Mouse (Mus musculus): ENCODE data around the gene Mettl6. TPM values are rescaled to one million over a fixed set of nuclear protein-coding genes. Genes with fewer than 3 reads are reported as not detected.
"Not testable (repeated sequence)": the region's sequence is repeated elsewhere in the genome, so short reads cannot be mapped to it uniquely, and the experiment has no call there.

Gene Mettl6
- polyA plus RNA-seq, 1 experiment from 2014 or later: 51.7 TPM

- H3K4me1 ChIP-seq: no peaks in the 10 kb centered on the region
- no peak overlapping the region for H3K9ac ChIP-seq
- 47% methylated on average over 4 of the region's 4 CpGs for WGBS
- H3K4me2 ChIP-seq: no peak overlapping the region
- ATAC-seq (ENCODE audit: borderline replicate concordance, extremely low read depth, low FRiP score, low TSS enrichment): no peak
- no peaks in the 10 kb centered on the region for H3K9me3 ChIP-seq
- no peak overlapping the region for H3K27ac ChIP-seq
- no peaks in the 10 kb centered on the region for H3K36me3 ChIP-seq
- H3K4me3 ChIP-seq: no peak overlapping the region
- no peaks in the 10 kb centered on the region for H3K27me3 ChIP-seq
Measured at GRCm38 (mm10) chr14:31469711-31470110, 25.1 kb downstream of the Mettl6 start.

GRCm38 (mm10) chr14:31464176-31464575 is 30.7 kb downstream of the Mettl6 start:
- H3K4me2 ChIP-seq: no peak overlapping the region
- no peaks in the 10 kb centered on the region for H3K36me3 ChIP-seq
- H3K9me3 ChIP-seq: no peaks in the 10 kb centered on the region
- 49% methylated on average over 8 of the region's 8 CpGs for WGBS
- H3K27me3 ChIP-seq: no peaks in the 10 kb centered on the region
- no peak overlapping the region for H3K4me3 ChIP-seq
- no peak overlapping the region for H3K9ac ChIP-seq
- H3K4me1 ChIP-seq: no peaks in the 10 kb centered on the region
- no peak for ATAC-seq (ENCODE audit: borderline replicate concordance, extremely low read depth, low FRiP score, low TSS enrichment)
- no peak overlapping the region for H3K27ac ChIP-seq

GRCm38 (mm10) chr14:31462886-31463285 is 32.0 kb downstream of the Mettl6 start:
- H3K27ac ChIP-seq: peak overlapping the region; percentile 15
- H3K9ac ChIP-seq: no peak overlapping the region
- no peaks in the 10 kb centered on the region for H3K27me3 ChIP-seq
- WGBS: 69% methylated on average over 6 of the region's 6 CpGs
- H3K4me2 ChIP-seq: no peak overlapping the region
- no peaks in the 10 kb centered on the region for H3K4me1 ChIP-seq
- no peaks in the 10 kb centered on the region for H3K36me3 ChIP-seq
- H3K9me3 ChIP-seq: no peaks in the 10 kb centered on the region
- ATAC-seq (ENCODE audit: borderline replicate concordance, extremely low read depth, low FRiP score, low TSS enrichment): 0 out of 2 replicates have a peak, but pooled peaks have one; percentile 27
- no peak overlapping the region for H3K4me3 ChIP-seq

- H3K9ac ChIP-seq; H3K36me3 ChIP-seq; H3K4me2 ChIP-seq; H3K4me3 ChIP-seq; H3K27ac ChIP-seq; H3K4me1 ChIP-seq; ATAC-seq (ENCODE audit: borderline replicate concordance, extremely low read depth, low FRiP score, low TSS enrichment); H3K9me3 ChIP-seq; H3K27me3 ChIP-seq: not testable (repeated sequence)
- 62% methylated on average over 5 of the region's 5 CpGs for WGBS
Measured at GRCm38 (mm10) chr14:31462226-31462625, 32.6 kb downstream of the Mettl6 start.

- H3K4me1 ChIP-seq: no peaks in the 10 kb centered on the region
- no peak overlapping the region for H3K4me2 ChIP-seq
- H3K36me3 ChIP-seq: no peaks in the 10 kb centered on the region
- H3K27me3 ChIP-seq: no peaks in the 10 kb centered on the region
- H3K4me3 ChIP-seq: no peak overlapping the region
- H3K27ac ChIP-seq: no peak overlapping the region
- no peak for ATAC-seq (ENCODE audit: borderline replicate concordance, extremely low read depth, low FRiP score, low TSS enrichment)
- no peak overlapping the region for H3K9ac ChIP-seq
- H3K9me3 ChIP-seq: no peaks in the 10 kb centered on the region
- WGBS: 80% methylated on average over 12 of the region's 12 CpGs
Measured at GRCm38 (mm10) chr14:31458006-31458405, 36.8 kb downstream of the Mettl6 start.

- H3K27me3 ChIP-seq: no peaks in the 10 kb centered on the region
- ATAC-seq (ENCODE audit: borderline replicate concordance, extremely low read depth, low FRiP score, low TSS enrichment): no peak
- no peaks in the 10 kb centered on the region for H3K9me3 ChIP-seq
- no peaks in the 10 kb centered on the region for H3K4me1 ChIP-seq
- 74% methylated on average over 6 of the region's 6 CpGs for WGBS
- no peaks in the 10 kb centered on the region for H3K36me3 ChIP-seq
- no peak overlapping the region for H3K4me2 ChIP-seq
- H3K4me3 ChIP-seq: no peak overlapping the region
- H3K9ac ChIP-seq: no peak overlapping the region
- no peak overlapping the region for H3K27ac ChIP-seq
Measured at GRCm38 (mm10) chr14:31456064-31456721, 38.6 kb downstream of the Mettl6 start.

- Histone ChIP-seq H3K36me3 (no peaks in the 10 kb centered on the region), H3K27ac (no peak overlapping the region), H3K9ac (no peak overlapping the region), H3K4me3 (no peak overlapping the region), H3K4me2 (no peak overlapping the region), H3K9me3 (no peaks in the 10 kb centered on the region), H3K4me1 (no peaks in the 10 kb centered on the region), H3K27me3 (no peaks in the 10 kb centered on the region)
- 81% methylated on average over 8 of the region's 8 CpGs for WGBS
- no peak for ATAC-seq (ENCODE audit: borderline replicate concordance, extremely low read depth, low FRiP score, low TSS enrichment)
Measured at GRCm38 (mm10) chr14:31454849-31455566, 39.8 kb downstream of the Mettl6 start.

GRCm38 (mm10) chr14:31453946-31454345 is 40.9 kb downstream of the Mettl6 start:
- not testable (repeated sequence) for H3K27ac ChIP-seq; H3K4me3 ChIP-seq; H3K36me3 ChIP-seq; ATAC-seq (ENCODE audit: borderline replicate concordance, extremely low read depth, low FRiP score, low TSS enrichment); H3K27me3 ChIP-seq; H3K9ac ChIP-seq; H3K4me1 ChIP-seq; H3K9me3 ChIP-seq; H3K4me2 ChIP-seq
- WGBS: 83% methylated on average over 12 of the region's 12 CpGs

GRCm38 (mm10) chr14:31448994-31449393 is 45.8 kb downstream of the Mettl6 start:
- H3K9me3 ChIP-seq: no peaks in the 10 kb centered on the region
- H3K9ac ChIP-seq: no peak overlapping the region
- peak overlapping the region; percentile 27; the same call in 1 of the 2 replicates for H3K27ac ChIP-seq
- H3K27me3 ChIP-seq: no peaks in the 10 kb centered on the region
- WGBS: 40% methylated on average over 5 of the region's 5 CpGs
- no peak for ATAC-seq (ENCODE audit: borderline replicate concordance, extremely low read depth, low FRiP score, low TSS enrichment)
- no peaks in the 10 kb centered on the region for H3K36me3 ChIP-seq
- H3K4me1 ChIP-seq: no peaks in the 10 kb centered on the region
- no peak overlapping the region for H3K4me3 ChIP-seq
- no peak overlapping the region for H3K4me2 ChIP-seq

GRCm38 (mm10) chr14:31443616-31444015 is 51.2 kb downstream of the Mettl6 start:
- H3K9ac ChIP-seq: no peak overlapping the region
- no peaks in the 10 kb centered on the region for H3K27me3 ChIP-seq
- no peak overlapping the region for H3K4me3 ChIP-seq
- WGBS: 53% methylated on average over 6 of the region's 6 CpGs
- H3K27ac ChIP-seq: no peak overlapping the region
- no peaks in the 10 kb centered on the region for H3K36me3 ChIP-seq
- ATAC-seq (ENCODE audit: borderline replicate concordance, extremely low read depth, low FRiP score, low TSS enrichment): no peak
- no peak overlapping the region for H3K4me2 ChIP-seq
- no peaks in the 10 kb centered on the region for H3K4me1 ChIP-seq
- no peaks in the 10 kb centered on the region for H3K9me3 ChIP-seq

- Histone ChIP-seq H3K9ac (no peak overlapping the region), H3K4me2 (no peak overlapping the region), H3K9me3 (no peaks in the 10 kb centered on the region), H3K4me1 (peaks cover 10% of the 10 kb centered on the region; the same call in 1 of the 2 replicates), H3K27me3 (peaks cover 18% of the 10 kb centered on the region), H3K4me3 (no peak overlapping the region), H3K36me3 (no peaks in the 10 kb centered on the region), H3K27ac (no peak overlapping the region)
- no peak for ATAC-seq (ENCODE audit: borderline replicate concordance, extremely low read depth, low FRiP score, low TSS enrichment)
- 87% methylated on average over 6 of the region's 6 CpGs for WGBS
Measured at GRCm38 (mm10) chr14:31440725-31441124, 54.1 kb downstream of the Mettl6 start.

- 31% methylated on average over 3 of the region's 3 CpGs for WGBS
- no peak for ATAC-seq (ENCODE audit: borderline replicate concordance, extremely low read depth, low FRiP score, low TSS enrichment)
Measured at GRCm38 (mm10) chr14:31440230-31440629, 54.6 kb downstream of the Mettl6 start.

More at GRCm38 (mm10) chr14:31440230-31440629, 54.6 kb downstream of the Mettl6 start:
- Histone ChIP-seq H3K9me3 (no peaks in the 10 kb centered on the region), H3K36me3 (no peaks in the 10 kb centered on the region), H3K9ac (no peak overlapping the region), H3K4me2 (no peak overlapping the region), H3K4me3 (no peak overlapping the region), H3K27me3 (peaks cover 23% of the 10 kb centered on the region), H3K27ac (no peak overlapping the region), H3K4me1 (peaks cover 15% of the 10 kb centered on the region)

All from lung, embryonic 15.5 days (tissue).